Mouse (Mus musculus): ENCODE measurements around the gene A630001G21Rik. TPM values are rescaled to one million over a fixed set of nuclear protein-coding genes. Genes with fewer than 3 reads are reported as not detected.
"Not testable (repeated sequence)": the region's sequence is repeated elsewhere in the genome, so short reads cannot be mapped to it uniquely, and the experiment has no call there.

The A630001G21Rik gene
- polyA plus RNA-seq, 1 experiment = 0.02 TPM

GRCm38 (mm10) chr1:85818121-85818520 is 39.7 kb upstream of the A630001G21Rik start:
- H3K4me2 ChIP-seq (ENCODE audit: low read depth) = no peak overlapping the region
- no peaks in the 10 kb centered on the region for H3K27me3 ChIP-seq (ENCODE audit: control insufficient read depth, insufficient read depth, insufficient read length)
- peaks cover 57% of the 10 kb centered on the region for H3K79me2 ChIP-seq (ENCODE audit: control insufficient read depth, insufficient read depth)
- H3K4me3 ChIP-seq = no peak overlapping the region
- no peak for TF ChIP-seq MYOG (IDR thresholded peaks at IDR 0.05; ENCODE audit: control insufficient read depth in 1 of 3, insufficient read depth in 1 of 3, insufficient read length in 2 of 3, low read depth in 2 of 3)
- no peak for TF ChIP-seq MYOD1 (IDR thresholded peaks at IDR 0.05; ENCODE audit: control insufficient read depth in 1 of 3, insufficient read length in 2 of 3, low read depth in 2 of 3)
- no peak for TF ChIP-seq E2F4 (IDR thresholded peaks at IDR 0.05; ENCODE audit: insufficient read depth)
- no peak for TF ChIP-seq REST (IDR thresholded peaks at IDR 0.05; ENCODE audit: insufficient read depth, insufficient read length)
- TF ChIP-seq POLR2A (IDR thresholded peaks at IDR 0.05; ENCODE audit: insufficient read length, low read depth) = no peak
- TF ChIP-seq CEBPB (IDR thresholded peaks at IDR 0.05; ENCODE audit: insufficient read depth, poor library complexity, severe bottlenecking) = no peak
- no peak for TF ChIP-seq TCF3 (IDR thresholded peaks at IDR 0.05; ENCODE audit: insufficient read length, low read depth)
- no peak for TF ChIP-seq SRF (IDR thresholded peaks at IDR 0.05; ENCODE audit: control insufficient read depth, insufficient read length, low read depth)
- TF ChIP-seq USF1 (IDR thresholded peaks at IDR 0.05; ENCODE audit: low read depth) = no peak
- no peak for TF ChIP-seq TCF12 (IDR thresholded peaks at IDR 0.05; ENCODE audit: insufficient read depth, poor library complexity, severe bottlenecking)
- TF ChIP-seq MAX (IDR thresholded peaks at IDR 0.05; ENCODE audit: low read depth) = no peak
- TF ChIP-seq POLR2AphosphoS2 (IDR thresholded peaks at IDR 0.05; ENCODE audit: insufficient read length, low read depth) = no peak
- H3ac ChIP-seq (ENCODE audit: control insufficient read depth, insufficient read length) = no peak overlapping the region
- peaks cover 18% of the 10 kb centered on the region for H3K36me3 ChIP-seq (ENCODE audit: control insufficient read depth, insufficient read depth)

GRCm38 (mm10) chr1:85814213-85814612 is 35.8 kb upstream of the A630001G21Rik start:
- not testable (repeated sequence) for H3ac ChIP-seq (ENCODE audit: control insufficient read depth, insufficient read length); H3K4me2 ChIP-seq (ENCODE audit: low read depth)
- H3K79me2 ChIP-seq (ENCODE audit: control insufficient read depth, insufficient read depth) = peaks cover 86% of the 10 kb centered on the region

GRCm38 (mm10) chr1:85810787-85811186 is 32.3 kb upstream of the A630001G21Rik start:
- Histone ChIP-seq H3K79me2 (ENCODE audit: control insufficient read depth, insufficient read depth) (peaks cover 99% of the 10 kb centered on the region), H3K36me3 (ENCODE audit: control insufficient read depth, insufficient read depth) (no peaks in the 10 kb centered on the region), H3K4me3 (no peak overlapping the region), H3K27me3 (ENCODE audit: control insufficient read depth, insufficient read depth, insufficient read length) (no peaks in the 10 kb centered on the region), H3ac (ENCODE audit: control insufficient read depth, insufficient read length) (no peak overlapping the region), H3K4me2 (ENCODE audit: low read depth) (no peak overlapping the region)
- TF ChIP-seq POLR2AphosphoS2 (IDR thresholded peaks at IDR 0.05; ENCODE audit: insufficient read length, low read depth) = no peak
- no peak for TF ChIP-seq E2F4 (IDR thresholded peaks at IDR 0.05; ENCODE audit: insufficient read depth)

More at GRCm38 (mm10) chr1:85814213-85814612, 35.8 kb upstream of the A630001G21Rik start:
- H3K4me3 ChIP-seq; H3K36me3 ChIP-seq (ENCODE audit: control insufficient read depth, insufficient read depth); H3K27me3 ChIP-seq (ENCODE audit: control insufficient read depth, insufficient read depth, insufficient read length): not testable (repeated sequence)

GRCm38 (mm10) chr1:85810343-85810742 is 31.9 kb upstream of the A630001G21Rik start:
- Histone ChIP-seq H3ac (ENCODE audit: control insufficient read depth, insufficient read length) (no peak overlapping the region), H3K79me2 (ENCODE audit: control insufficient read depth, insufficient read depth) (peaks cover 99% of the 10 kb centered on the region), H3K27me3 (ENCODE audit: control insufficient read depth, insufficient read depth, insufficient read length) (no peaks in the 10 kb centered on the region), H3K36me3 (ENCODE audit: control insufficient read depth, insufficient read depth) (no peaks in the 10 kb centered on the region), H3K4me2 (ENCODE audit: low read depth) (no peak overlapping the region), H3K4me3 (no peak overlapping the region)
- TF ChIP-seq TCF12 (IDR thresholded peaks at IDR 0.05; ENCODE audit: insufficient read depth, poor library complexity, severe bottlenecking) = no peak
- TF ChIP-seq MYOG (IDR thresholded peaks at IDR 0.05; ENCODE audit: control insufficient read depth in 1 of 3, insufficient read depth in 1 of 3, insufficient read length in 2 of 3, low read depth in 2 of 3) = no peak
- no peak for TF ChIP-seq E2F4 (IDR thresholded peaks at IDR 0.05; ENCODE audit: insufficient read depth)
- TF ChIP-seq MAX (IDR thresholded peaks at IDR 0.05; ENCODE audit: low read depth) = no peak
- no peak for TF ChIP-seq CEBPB (IDR thresholded peaks at IDR 0.05; ENCODE audit: insufficient read depth, poor library complexity, severe bottlenecking)
- TF ChIP-seq REST (IDR thresholded peaks at IDR 0.05; ENCODE audit: insufficient read depth, insufficient read length) = no peak
- no peak for TF ChIP-seq TCF3 (IDR thresholded peaks at IDR 0.05; ENCODE audit: insufficient read length, low read depth)
- TF ChIP-seq POLR2A (IDR thresholded peaks at IDR 0.05; ENCODE audit: insufficient read length, low read depth) = no peak
- TF ChIP-seq MYOD1 (IDR thresholded peaks at IDR 0.05; ENCODE audit: control insufficient read depth in 1 of 3, insufficient read length in 2 of 3, low read depth in 2 of 3) = no peak
- TF ChIP-seq SRF (IDR thresholded peaks at IDR 0.05; ENCODE audit: control insufficient read depth, insufficient read length, low read depth) = no peak
- TF ChIP-seq POLR2AphosphoS2 (IDR thresholded peaks at IDR 0.05; ENCODE audit: insufficient read length, low read depth) = no peak

GRCm38 (mm10) chr1:85809256-85809655 is 30.8 kb upstream of the A630001G21Rik start:
- no peaks in the 10 kb centered on the region for H3K27me3 ChIP-seq (ENCODE audit: control insufficient read depth, insufficient read depth, insufficient read length)
- H3K79me2 ChIP-seq (ENCODE audit: control insufficient read depth, insufficient read depth) = peaks cover 99% of the 10 kb centered on the region
- H3K36me3 ChIP-seq (ENCODE audit: control insufficient read depth, insufficient read depth) = no peaks in the 10 kb centered on the region
- no peak for TF ChIP-seq MYOG (IDR thresholded peaks at IDR 0.05; ENCODE audit: control insufficient read depth in 1 of 3, insufficient read depth in 1 of 3, insufficient read length in 2 of 3, low read depth in 2 of 3)
- no peak for TF ChIP-seq MAX (IDR thresholded peaks at IDR 0.05; ENCODE audit: low read depth)
- no peak for TF ChIP-seq TCF3 (IDR thresholded peaks at IDR 0.05; ENCODE audit: insufficient read length, low read depth)
- no peak overlapping the region for H3K4me3 ChIP-seq
- H3ac ChIP-seq (ENCODE audit: control insufficient read depth, insufficient read length) = no peak overlapping the region
- H3K4me2 ChIP-seq (ENCODE audit: low read depth) = no peak overlapping the region

GRCm38 (mm10) chr1:85804551-85804950 is 26.1 kb upstream of the A630001G21Rik start:
- TF ChIP-seq MYOD1 (IDR thresholded peaks at IDR 0.05; ENCODE audit: control insufficient read depth in 1 of 3, insufficient read length in 2 of 3, low read depth in 2 of 3) (no peak), E2F4 (IDR thresholded peaks at IDR 0.05; ENCODE audit: insufficient read depth) (no peak), MAX (IDR thresholded peaks at IDR 0.05; ENCODE audit: low read depth) (no peak), SRF (IDR thresholded peaks at IDR 0.05; ENCODE audit: control insufficient read depth, insufficient read length, low read depth) (no peak), USF1 (IDR thresholded peaks at IDR 0.05; ENCODE audit: low read depth) (no peak), POLR2AphosphoS2 (IDR thresholded peaks at IDR 0.05; ENCODE audit: insufficient read length, low read depth) (no peak), CEBPB (IDR thresholded peaks at IDR 0.05; ENCODE audit: insufficient read depth, poor library complexity, severe bottlenecking) (no peak), TCF3 (IDR thresholded peaks at IDR 0.05; ENCODE audit: insufficient read length, low read depth) (no peak), TCF12 (IDR thresholded peaks at IDR 0.05; ENCODE audit: insufficient read depth, poor library complexity, severe bottlenecking) (no peak), MYOG (IDR thresholded peaks at IDR 0.05; ENCODE audit: control insufficient read depth in 1 of 3, insufficient read depth in 1 of 3, insufficient read length in 2 of 3, low read depth in 2 of 3) (no peak), POLR2A (IDR thresholded peaks at IDR 0.05; ENCODE audit: insufficient read length, low read depth) (no peak)
- H3K79me2 ChIP-seq (ENCODE audit: control insufficient read depth, insufficient read depth) = peaks cover 98% of the 10 kb centered on the region
- H3K36me3 ChIP-seq (ENCODE audit: control insufficient read depth, insufficient read depth) = peaks cover 6% of the 10 kb centered on the region
- no peaks in the 10 kb centered on the region for H3K27me3 ChIP-seq (ENCODE audit: control insufficient read depth, insufficient read depth, insufficient read length)
- H3K4me3 ChIP-seq = no peak overlapping the region
- no peak overlapping the region for H3ac ChIP-seq (ENCODE audit: control insufficient read depth, insufficient read length)
- H3K4me2 ChIP-seq (ENCODE audit: low read depth) = no peak overlapping the region

Measured in myocyte (in vitro differentiated cells).